Mouse (Mus musculus) testis, adult 2 months (tissue): ENCODE measurements around the gene Hnf1b.

Source experiments
- CTCF ChIP-seq: fragments of 200-500 bp; IDR thresholded peaks from 2 replicates; pipeline ENCODE4 v1.5.1; 2012; ENCODE audit warnings: low read depth, mild to moderate bottlenecking, inconsistent platforms, low read length, moderate library complexity; ENCODE audit not compliant: control insufficient read depth, insufficient read depth, insufficient replicate concordance
- POLR2A ChIP-seq: fragments of 200-500 bp; IDR thresholded peaks from 2 replicates; pipeline ENCODE4 v1.6.1; 2012; ENCODE audit warnings: low read depth, mild to moderate bottlenecking, inconsistent platforms, low read length, moderate library complexity; ENCODE audit not compliant: control insufficient read depth

DNA sequence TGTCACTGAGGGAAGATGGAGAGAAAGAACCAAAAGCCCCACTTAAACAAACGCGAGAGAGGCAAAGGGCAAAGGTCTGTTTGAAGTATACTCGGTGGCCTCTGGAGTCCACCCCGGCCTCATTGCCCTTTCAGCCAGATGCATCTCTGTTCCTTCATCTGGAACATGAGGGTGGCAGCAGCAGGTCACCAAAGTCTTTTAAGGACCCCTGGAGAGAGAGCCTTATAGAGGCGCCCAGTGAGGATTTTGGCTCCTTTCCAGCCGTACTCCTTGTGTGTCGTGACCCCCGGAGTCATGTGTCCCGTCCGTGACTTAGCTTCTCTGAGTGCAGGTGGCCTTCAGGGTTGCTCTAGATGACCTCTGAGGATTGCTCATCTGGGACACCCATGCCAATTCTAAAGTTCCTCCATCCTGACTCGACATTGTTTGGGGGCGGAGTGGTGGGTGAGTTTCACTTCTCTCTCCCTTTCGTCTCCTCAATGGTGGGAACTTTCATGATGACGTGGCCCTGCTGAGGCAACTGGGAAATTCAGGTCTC is 15.8 kb upstream of the Hnf1b start:
- TF ChIP-seq CTCF, result no peak
- TF ChIP-seq POLR2A, result no peak
